Mouse (Mus musculus) forebrain, postnatal 0 days (tissue): ENCODE results near the gene Twnk. TPM values are rescaled to one million over a fixed set of nuclear protein-coding genes. Genes with fewer than 3 reads are reported as not detected.

ENCODE experiments used
- ATAC-seq: fragments of 200-750 bp; cut with Nextera tagmentation; 2 replicates; pipeline ENCODE4 v1.8.0; 2017; ENCODE audit warnings: mild to moderate bottlenecking, moderate library complexity
- DNase-seq: peaks from one replicate; pipeline ENCODE4 v3.0.0-alpha.2; 2015
- H3K27ac ChIP-seq: fragments of 300-500 bp; sonication (generic); 2 replicates; pipeline ENCODE4 v1.5.1; 2014; ENCODE audit warnings: low read depth, mild to moderate bottlenecking, antibody characterized with exemption, low read length, moderate library complexity, mixed read lengths
- H3K27me3 ChIP-seq: fragments of 300-500 bp; sonication (generic); 2 replicates; pipeline ENCODE4 v1.6.1; 2014; ENCODE audit warnings: mild to moderate bottlenecking, low read length, mixed read lengths; ENCODE audit not compliant: insufficient read depth
- H3K36me3 ChIP-seq: fragments of 300-500 bp; sonication (generic); 2 replicates; pipeline ENCODE4 v1.6.1; 2014; ENCODE audit warnings: mild to moderate bottlenecking, moderate library complexity; ENCODE audit not compliant: insufficient read depth
- H3K4me1 ChIP-seq: fragments of 300-500 bp; sonication (generic); 2 replicates; pipeline ENCODE4 v1.6.1; 2014; ENCODE audit warnings: antibody characterized with exemption; ENCODE audit not compliant: insufficient read depth
- H3K4me2 ChIP-seq: fragments of 300-500 bp; sonication (generic); 2 replicates; pipeline ENCODE4 v1.6.1; 2014; ENCODE audit warnings: low read depth, mild to moderate bottlenecking, moderate library complexity
- H3K4me3 ChIP-seq: fragments of 300-500 bp; sonication (generic); 2 replicates; pipeline ENCODE4 v1.5.1; 2014; ENCODE audit warnings: low read depth, low read length, mixed read lengths
- H3K9ac ChIP-seq: fragments of 300-500 bp; sonication (generic); 2 replicates; pipeline ENCODE4 v1.6.1; 2014; ENCODE audit warnings: mild to moderate bottlenecking
- H3K9me3 ChIP-seq: fragments of 300-500 bp; sonication (generic); 2 replicates; pipeline ENCODE4 v1.6.1; 2016; ENCODE audit warnings: low read length
- CTCF ChIP-seq: sonication (generic); IDR thresholded peaks from 2 replicates; pipeline ENCODE4 v1.5.1; 2016; ENCODE audit warnings: antibody characterized with exemption, control low read depth, low read depth
- WGBS: fragments of 180-500 bp; shearing (Covaris S2); extraction: QIAGEN DNeasy Blood & Tissue Kit; methylation state at CpG from one replicate; pipeline ENCODE4 v1.1.7; 2014; 5-methylcytosine and 5-hydroxymethylcytosine counted together
- polyA plus RNA-seq: library from polyadenylated mRNA; unstranded; fragments of >200 nt; fragmentation: Nextera tagmentation; extraction: Ambion mirVana; gene quantifications from 2 replicates; pipeline ENCODE4 v1.2.1, GENCODE M21; 2015
- total RNA-seq: library from RNA; depleted of rRNA; stranded (reverse); fragments of >200 nt; gene quantifications from 2 replicates; pipeline ENCODE4 v1.2.3, GENCODE M21; 2014

The Twnk gene
- total and polyA plus RNA-seq, 2 experiments from 2014 or later: 7.7 to 10.8 TPM

DNA sequence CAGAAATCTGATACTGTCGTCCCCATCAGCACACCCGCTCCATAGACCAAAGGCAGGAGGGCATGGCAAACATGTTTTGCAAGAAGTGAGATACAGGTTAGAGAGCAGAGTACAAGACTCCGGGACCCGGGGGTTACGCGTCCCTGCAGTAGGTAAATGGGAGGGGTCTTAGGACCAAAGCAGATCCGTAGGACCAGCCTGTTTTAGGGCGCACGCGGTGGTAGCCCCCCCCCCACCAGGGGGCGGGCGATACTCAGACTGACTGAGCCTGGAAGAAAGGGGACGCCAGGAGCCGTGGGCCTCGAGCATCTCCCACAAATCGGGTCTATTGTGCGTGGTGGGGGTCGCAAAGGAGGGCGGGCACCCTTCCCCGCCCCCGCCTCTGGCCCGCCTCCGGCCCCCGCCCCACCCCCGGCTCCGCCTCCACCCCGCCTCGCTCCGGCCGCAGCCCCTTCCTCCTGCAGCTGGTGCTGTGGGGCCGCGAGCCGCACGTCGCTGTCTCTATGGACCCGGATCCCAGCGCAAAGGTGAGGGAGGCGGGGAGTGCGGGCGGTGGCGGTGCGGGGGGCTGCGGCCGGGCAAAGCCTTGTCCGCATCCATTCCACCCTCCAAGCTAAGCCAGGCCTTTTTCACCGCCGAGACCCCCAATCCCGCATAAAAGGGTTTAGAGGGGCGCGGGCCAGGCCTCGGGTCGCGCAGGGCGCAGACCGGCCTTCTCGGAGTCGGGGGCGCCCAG, 16.5 kb upstream of the Twnk start, which contains the start of gene Sema4g:
Gene Sema4g (plus strand): TSS at position 271 of the 736 bp plus-strand sequence.
- peak; percentile 64 for TF ChIP-seq CTCF
- H3K9me3 ChIP-seq: no peaks in the 10 kb centered on the region
- H3K4me1 ChIP-seq: peaks cover 19% of the 10 kb centered on the region
- peak within 1 kb of the TSS; percentile 64 for H3K27ac ChIP-seq
- H3K4me3 ChIP-seq: peak within 1 kb of the TSS; percentile 85
- WGBS: 2% methylated on average over 51 of the region's 58 CpGs
- peaks cover 12% of the 10 kb centered on the region for H3K36me3 ChIP-seq
- ATAC-seq (peak; percentile 81), DNase-seq (peak; percentile 81)
- H3K4me2 ChIP-seq: peak within 1 kb of the TSS; percentile 85
- H3K27me3 ChIP-seq: no peaks in the 10 kb centered on the region
- peak within 1 kb of the TSS; percentile 95 for H3K9ac ChIP-seq

DNA sequence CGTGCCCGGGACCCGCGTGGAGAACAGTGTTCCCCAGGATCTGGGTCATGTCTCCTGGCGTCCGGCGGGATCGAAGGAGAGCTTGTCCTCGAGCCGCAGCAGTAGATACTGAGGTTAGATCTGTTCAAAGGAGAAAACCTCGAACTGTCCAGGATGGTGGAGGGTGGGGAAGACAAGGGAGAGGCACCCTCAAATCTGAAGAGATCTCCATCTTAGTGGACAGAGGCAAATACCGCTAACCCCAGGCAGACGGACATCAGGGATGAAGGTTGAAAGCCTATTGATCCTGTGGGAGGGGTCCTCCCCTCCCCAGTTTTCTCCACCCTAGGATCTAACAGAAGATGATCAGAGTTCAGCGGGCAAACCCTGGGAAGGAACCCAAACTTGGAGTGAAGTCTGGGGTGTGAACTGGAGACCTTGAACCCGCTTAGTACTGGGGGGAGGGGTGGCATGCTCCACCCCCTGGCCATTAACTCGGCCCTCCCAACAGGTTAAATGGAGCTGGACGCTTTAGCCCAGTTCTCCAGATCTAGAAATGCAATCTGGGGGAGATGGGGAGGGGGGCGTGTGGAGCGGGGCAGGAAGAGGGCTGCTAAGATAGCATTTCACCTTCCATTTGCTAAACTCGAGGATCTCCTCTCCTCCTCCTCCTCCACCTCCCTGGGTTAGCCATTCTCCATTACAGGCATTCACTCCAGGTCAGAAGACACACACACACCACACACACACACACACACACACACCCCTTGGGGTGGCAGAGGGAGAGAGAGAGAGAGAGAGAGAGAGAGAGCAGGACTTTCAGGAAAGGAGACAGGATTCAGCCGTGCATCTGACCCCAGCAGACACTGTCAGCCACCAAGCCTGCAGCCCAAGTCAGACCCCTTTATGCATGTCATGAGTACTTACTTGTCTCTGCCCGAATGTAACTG, 15.6 kb upstream of the Twnk start:
- H3K9ac ChIP-seq: peak overlapping the region; percentile 95
- DNase-seq (no peak), ATAC-seq (peak; percentile 1; the same call in 1 of the 2 replicates)

DNA sequence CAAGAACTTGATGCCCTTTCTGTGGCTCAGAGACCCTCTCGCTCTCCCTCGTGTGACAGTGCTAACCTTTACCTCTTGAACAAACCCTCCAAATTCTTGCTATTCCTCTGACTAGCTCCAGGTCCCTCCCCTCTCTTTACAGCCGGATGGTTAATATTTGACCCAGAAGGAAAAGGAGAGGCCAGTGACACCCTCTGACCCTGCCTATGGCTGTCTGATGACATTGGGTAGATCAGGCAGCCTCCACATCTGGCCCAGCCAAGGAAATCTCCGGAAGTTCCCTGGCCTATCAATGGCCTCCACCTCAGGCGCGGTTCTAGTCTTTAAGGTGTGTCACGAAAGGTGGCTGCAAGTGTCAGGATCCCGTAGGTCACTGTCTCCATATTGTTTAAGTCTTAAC, 14.4 kb upstream of the Twnk start:
- no peak for ATAC-seq
- no peak overlapping the region for H3K27ac ChIP-seq
- peaks cover 16% of the 10 kb centered on the region for H3K36me3 ChIP-seq
- H3K4me1 ChIP-seq: peaks cover 19% of the 10 kb centered on the region
- 0 out of 2 replicates have a peak overlapping the region, but pooled peaks have one; percentile 95 for H3K9ac ChIP-seq
- H3K4me3 ChIP-seq: no peak overlapping the region
- 0 out of 2 replicates have a peak overlapping the region, but pooled peaks have one; percentile 85 for H3K4me2 ChIP-seq
- 88% methylated on average over 8 of the region's 8 CpGs for WGBS
- no peak for DNase-seq
- no peaks in the 10 kb centered on the region for H3K27me3 ChIP-seq
- TF ChIP-seq CTCF: no peak
- no peaks in the 10 kb centered on the region for H3K9me3 ChIP-seq

More for the DNA sequence above, 15.6 kb upstream of the Twnk start:
- Histone ChIP-seq H3K27me3 (no peaks in the 10 kb centered on the region), H3K27ac (peak overlapping the region; percentile 64; the same call in 1 of the 2 replicates), H3K36me3 (peaks cover 15% of the 10 kb centered on the region), H3K4me2 (peak overlapping the region; percentile 85), H3K4me3 (peak overlapping the region; percentile 85), H3K4me1 (peaks cover 19% of the 10 kb centered on the region), H3K9me3 (no peaks in the 10 kb centered on the region)
- WGBS: 8% methylated on average over 22 of the region's 22 CpGs
- no peak for TF ChIP-seq CTCF

DNA sequence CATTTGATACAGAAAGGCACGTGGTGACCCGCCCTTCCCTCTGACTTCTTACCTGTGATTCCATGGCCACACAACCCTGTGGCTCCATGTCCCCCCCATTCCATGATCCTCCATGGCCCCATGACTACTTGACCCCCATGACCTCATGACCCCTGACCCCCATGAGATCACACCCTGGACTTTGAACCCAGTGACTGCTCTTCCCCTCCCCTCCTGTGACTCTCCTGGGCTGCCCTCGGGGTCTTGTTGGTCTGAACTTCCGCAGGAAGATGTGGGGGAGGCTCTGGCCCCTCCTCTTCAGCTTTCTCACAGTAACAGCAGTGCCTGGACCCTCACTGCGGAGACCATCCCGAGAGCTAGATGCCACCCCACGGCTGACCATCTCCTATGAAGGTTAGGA, 13.2 kb upstream of the Twnk start:
- Histone ChIP-seq H3K9ac (no peak overlapping the region), H3K4me2 (no peak overlapping the region), H3K27me3 (no peaks in the 10 kb centered on the region), H3K36me3 (peaks cover 28% of the 10 kb centered on the region), H3K9me3 (no peaks in the 10 kb centered on the region), H3K4me3 (no peak overlapping the region), H3K4me1 (peaks cover 19% of the 10 kb centered on the region), H3K27ac (no peak overlapping the region)
- WGBS: 75% methylated on average over 7 of the region's 7 CpGs
- ATAC-seq: no peak
- DNase-seq: no peak
- TF ChIP-seq CTCF: no peak

DNA sequence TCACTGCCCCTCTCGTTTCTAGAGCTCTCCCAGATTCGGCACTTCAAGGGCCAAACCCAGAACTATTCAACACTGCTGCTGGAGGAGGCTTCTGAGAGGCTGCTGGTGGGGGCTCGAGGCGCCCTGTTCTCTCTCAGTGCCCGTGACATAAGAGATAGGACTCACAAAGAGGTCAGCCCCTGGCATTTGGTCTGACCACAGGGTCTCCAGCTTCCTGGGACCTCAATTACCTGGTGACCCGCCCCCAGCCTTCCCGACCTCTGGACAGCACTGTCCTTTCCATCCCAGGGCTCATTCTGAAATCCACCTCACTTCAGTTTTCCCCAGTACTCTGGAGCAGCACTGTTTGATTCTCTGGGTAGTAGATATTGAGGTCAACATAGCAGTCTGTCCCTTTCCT, 12.8 kb upstream of the Twnk start:
- Histone ChIP-seq H3K27ac (no peak overlapping the region), H3K4me3 (no peak overlapping the region), H3K36me3 (peaks cover 32% of the 10 kb centered on the region), H3K9ac (no peak overlapping the region), H3K4me2 (no peak overlapping the region), H3K4me1 (peaks cover 19% of the 10 kb centered on the region), H3K27me3 (no peaks in the 10 kb centered on the region), H3K9me3 (no peaks in the 10 kb centered on the region)
- no peak for DNase-seq
- 74% methylated on average over 7 of the region's 7 CpGs for WGBS
- TF ChIP-seq CTCF: no peak
- ATAC-seq: no peak

DNA sequence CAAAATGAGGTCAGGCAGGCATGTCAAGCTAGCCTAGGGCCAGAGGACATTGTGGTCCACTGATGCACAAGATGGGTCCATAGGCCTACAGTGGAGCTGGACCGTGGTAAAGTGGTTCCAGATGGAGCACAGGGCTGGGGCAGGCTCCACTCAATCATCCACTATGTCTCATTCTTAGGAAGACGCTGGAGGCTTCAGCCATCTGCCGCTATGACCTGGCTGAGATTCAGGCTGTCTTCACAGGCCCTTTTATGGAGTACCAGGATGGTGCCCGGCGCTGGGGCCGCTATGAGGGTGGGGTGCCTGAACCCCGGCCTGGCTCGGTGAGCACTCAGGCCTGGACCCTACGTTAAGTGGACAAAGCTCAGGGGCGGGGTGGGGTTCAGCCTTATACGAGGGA, 7.7 kb upstream of the Twnk start:
- Histone ChIP-seq H3K27ac (no peak overlapping the region), H3K9me3 (no peaks in the 10 kb centered on the region), H3K4me3 (no peak overlapping the region), H3K4me2 (no peak overlapping the region), H3K4me1 (no peaks in the 10 kb centered on the region), H3K36me3 (peaks cover 71% of the 10 kb centered on the region), H3K27me3 (no peaks in the 10 kb centered on the region), H3K9ac (no peak overlapping the region)
- no peak for TF ChIP-seq CTCF
- DNase-seq: no peak
- ATAC-seq: no peak
- 89% methylated on average over 11 of the region's 11 CpGs for WGBS
